Mouse (Mus musculus) ES-Bruce4 (cell line): ENCODE measurements at regions not wholly inside any gene's neighbourhood (a gene's known extent, or its start where the extent isn't known, plus 50 kb on each side); places are given as distances from the start of the nearest gene placed in this dataset.

Source experiments
- CTCF ChIP-seq: IDR thresholded peaks from one replicate; pipeline ENCODE4 v1.8.1; 2011; ENCODE audit warnings: low read depth, low read length
- EP300 ChIP-seq: IDR thresholded peaks from 2 replicates; pipeline ENCODE4 v1.6.1; 2011; ENCODE audit warnings: low read depth, low read length; ENCODE audit not compliant: insufficient read depth

DNA sequence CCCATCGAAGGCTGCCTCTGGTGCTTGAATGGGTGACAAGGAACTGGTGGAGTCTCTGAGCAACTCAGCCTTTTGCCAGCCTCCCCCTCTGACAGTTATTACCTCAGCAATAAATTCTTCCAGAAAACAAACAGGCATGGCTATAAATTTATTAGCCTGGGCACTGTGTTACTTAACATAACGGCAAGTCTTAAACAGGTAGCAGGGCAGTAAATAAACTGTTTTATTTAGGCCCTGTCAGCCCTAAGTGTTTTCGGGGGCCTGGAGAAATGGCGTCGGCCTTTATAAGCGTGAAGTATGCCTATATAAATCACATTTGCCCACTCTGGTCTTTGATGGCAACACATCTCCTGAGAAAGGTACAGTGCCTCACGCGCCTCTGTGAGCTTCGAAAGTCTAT, 159.6 kb downstream of the 3110018I06Rik start:
- TF ChIP-seq CTCF (no peak), EP300 (no peak)
